Mouse (Mus musculus): Measurements from ENCODE around the gene Sar1b.

Sar1b gene

GRCm38 (mm10) chr11:51824867-51825424, 61.5 kb downstream of the Sar1b start:
- no peak for DNase-seq (ENCODE audit: low spot score in 2 of 2)

DNA sequence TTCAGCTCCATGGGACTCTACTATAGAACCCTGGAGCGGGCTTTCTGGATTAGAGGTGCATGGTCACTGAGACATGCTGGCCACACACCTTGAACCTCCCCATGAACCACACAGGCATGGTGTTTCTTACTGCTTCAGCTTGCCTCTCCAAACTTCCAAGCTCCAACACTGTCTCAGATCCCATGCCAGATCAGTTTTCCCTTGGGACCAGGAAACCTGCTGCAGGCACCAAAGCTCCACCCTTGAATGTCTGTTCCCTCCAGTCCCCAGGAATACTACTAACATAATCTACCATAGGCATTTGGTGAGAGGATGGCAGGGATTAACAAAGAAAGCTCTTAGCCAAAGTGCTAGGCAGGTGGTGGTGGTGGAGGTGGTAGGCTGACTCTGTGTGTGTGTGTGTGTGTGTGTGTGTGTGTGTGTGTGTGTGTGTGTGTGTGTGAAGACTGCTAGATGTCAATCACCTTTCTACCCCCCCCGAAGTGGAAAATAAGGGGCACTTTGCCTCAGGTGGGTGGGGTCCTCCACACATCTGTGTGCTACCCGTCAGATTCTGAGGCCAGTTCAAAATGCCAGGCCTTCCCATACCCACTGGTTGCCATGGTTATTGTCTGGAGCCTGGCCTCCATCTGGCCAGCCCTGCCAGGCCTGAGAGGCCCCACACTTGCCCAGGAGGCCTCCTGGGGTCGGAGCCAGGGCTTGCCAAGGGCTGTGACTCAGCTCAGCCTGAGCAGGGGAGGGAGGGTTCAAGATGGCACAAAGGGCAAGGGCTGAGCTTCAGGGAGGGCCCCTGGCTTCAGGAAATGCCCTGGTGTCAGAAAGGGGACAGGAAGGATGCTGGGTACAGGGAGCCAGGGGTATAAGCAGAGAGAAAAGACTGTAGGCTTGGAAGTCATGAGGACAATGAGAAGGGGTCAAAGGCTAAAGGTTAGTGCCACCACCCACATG, 68.7 kb downstream of the Sar1b start:
- peak in 1 of 2 experiments; percentile 73 for DNase-seq (ENCODE audit: low spot score in 2 of 2)

- DNase-seq (ENCODE audit: low spot score in 2 of 2): no peak
These were observed 69.5 kb downstream of the Sar1b start for GRCm38 (mm10) chr11:51832992-51833391.

- no peak for DNase-seq (ENCODE audit: low spot score in 2 of 2)
These were observed 70.0 kb downstream of the Sar1b start for GRCm38 (mm10) chr11:51833393-51834066.

- no peak for DNase-seq (ENCODE audit: low spot score in 2 of 2)
These were observed 70.6 kb downstream of the Sar1b start for GRCm38 (mm10) chr11:51834067-51834411.

DNA sequence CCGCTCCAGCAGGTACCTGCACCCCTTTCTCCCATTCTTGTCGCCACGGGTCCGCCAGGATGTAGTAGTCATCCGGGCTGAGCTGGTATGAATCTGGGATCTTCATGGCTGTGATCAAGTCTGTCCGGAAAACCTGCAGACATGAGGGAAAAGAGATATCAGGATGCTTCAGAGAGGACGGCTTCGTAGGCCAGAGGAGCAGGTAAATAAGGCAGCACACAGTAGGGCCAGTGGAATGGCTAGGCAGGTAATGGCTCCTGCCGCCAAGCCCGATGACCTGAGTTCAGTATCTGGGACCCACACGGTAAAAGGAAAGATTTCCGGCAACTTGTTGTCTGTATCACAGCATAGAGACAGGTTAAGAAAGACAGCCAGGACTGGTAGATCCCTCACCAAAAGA, 72.1 kb downstream of the Sar1b start:
- DNase-seq (ENCODE audit: low spot score in 2 of 2): no peak

- no peak for DNase-seq (ENCODE audit: low spot score in 2 of 2)
These were observed 73.0 kb downstream of the Sar1b start for GRCm38 (mm10) chr11:51836506-51836905.

DNA sequence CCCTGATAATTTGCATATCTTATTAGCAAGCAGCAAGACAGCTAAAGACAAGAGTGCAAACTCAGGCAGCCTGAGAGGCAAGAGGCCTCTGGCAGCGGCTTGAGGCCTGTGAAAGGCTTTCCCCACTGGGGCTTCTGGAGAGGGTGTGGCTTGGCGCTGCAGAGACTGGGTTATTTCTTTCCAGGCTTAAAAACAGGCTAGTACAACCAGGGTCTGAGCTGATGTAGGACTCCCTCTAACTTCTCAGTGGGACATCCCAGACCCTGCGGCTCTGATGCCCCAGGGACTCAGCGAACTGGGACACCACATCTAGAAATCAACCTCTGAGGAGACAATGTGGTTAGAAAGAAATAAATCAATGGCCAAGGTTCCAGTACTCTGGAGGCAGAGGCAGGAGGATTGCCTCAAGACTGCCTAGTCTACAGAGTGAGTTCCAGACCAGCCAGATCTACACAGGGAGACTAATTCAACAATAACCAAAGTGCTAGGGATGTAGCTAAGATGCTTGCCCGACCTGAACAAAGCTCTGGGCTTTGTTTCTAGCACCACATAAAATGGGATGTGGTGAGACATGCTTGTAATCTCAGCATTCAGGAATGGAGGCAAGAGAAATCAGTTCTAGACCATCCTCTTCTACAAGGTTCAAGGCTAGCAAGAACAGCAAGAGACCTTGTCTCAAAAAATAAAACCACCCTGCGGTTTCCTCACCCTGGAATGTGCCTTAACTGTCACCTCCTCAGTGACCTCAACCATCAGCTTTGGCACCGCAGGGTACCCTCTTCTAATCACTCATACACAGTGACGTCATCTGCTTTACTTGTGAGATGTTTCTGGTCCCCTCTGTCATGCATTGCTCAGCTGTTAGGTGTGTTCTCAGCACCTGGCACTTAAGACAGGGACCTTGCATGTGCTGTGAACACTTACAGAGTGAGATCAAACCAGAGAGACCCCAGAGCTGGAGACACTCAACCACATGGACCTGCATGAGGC, 74.0 kb downstream of the Sar1b start:
- DNase-seq (ENCODE audit: low spot score in 2 of 2): no peak

- no peak for DNase-seq (ENCODE audit: low spot score in 2 of 2)
These were observed 75.6 kb downstream of the Sar1b start for GRCm38 (mm10) chr11:51839106-51839505.

DNA sequence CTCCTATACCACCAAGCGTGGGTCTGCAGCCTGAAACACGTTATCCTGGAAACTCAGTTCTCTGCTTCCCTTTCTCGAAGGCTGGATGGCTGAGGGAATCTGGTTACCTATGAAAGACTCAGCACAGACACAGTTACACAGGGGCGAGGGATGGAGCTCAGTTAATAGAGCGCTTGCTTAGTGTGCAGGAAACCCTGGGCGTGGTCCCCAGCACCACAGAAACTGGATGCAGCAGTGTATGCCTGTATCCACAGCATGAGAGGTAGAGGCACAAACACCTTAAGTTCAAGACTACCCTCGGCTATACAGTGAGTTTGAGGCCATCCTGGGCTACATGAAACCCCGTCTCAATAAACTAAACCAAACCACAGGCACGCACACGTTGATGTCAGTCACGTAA, 76.5 kb downstream of the Sar1b start:
- no peak for DNase-seq (ENCODE audit: low spot score in 2 of 2)

- DNase-seq (ENCODE audit: low spot score in 2 of 2): no peak
These were observed 77.2 kb downstream of the Sar1b start for GRCm38 (mm10) chr11:51840657-51841056.

DNA sequence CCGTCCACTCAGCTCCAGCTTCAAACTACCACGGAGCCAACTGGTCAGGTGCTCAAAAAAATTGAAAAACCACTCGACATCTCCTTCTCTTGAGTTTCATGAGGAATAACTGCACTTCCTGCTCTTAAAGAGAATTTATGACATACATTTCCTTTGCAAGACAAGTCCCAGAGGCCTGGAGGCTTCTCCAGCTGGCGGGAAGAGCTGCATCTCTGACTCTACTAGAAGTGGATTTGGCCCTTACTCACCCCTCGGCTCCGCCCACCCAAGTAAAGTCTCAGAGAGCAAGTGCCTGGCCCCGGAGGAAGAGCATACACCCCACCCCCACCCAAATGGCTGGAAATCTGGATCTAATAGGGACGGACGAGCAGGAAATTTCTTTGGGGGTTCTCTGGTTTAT, 77.7 kb downstream of the Sar1b start:
- no peak for DNase-seq (ENCODE audit: low spot score in 2 of 2)
